Mouse (Mus musculus) naive thymus-derived CD4-positive, alpha-beta T cell, adult 2 months (primary cell): Measurements from ENCODE around the gene Ppfibp1.
"Not testable (repeated sequence)": the region's sequence is repeated elsewhere in the genome, so short reads cannot be mapped to it uniquely, and the experiment has no call there.

ENCODE experiments used
- DNase-seq: peaks from one replicate; pipeline ENCODE4 v3.0.0-alpha.2; 2011; ENCODE audit warnings: low read depth

Ppfibp1 gene

DNA sequence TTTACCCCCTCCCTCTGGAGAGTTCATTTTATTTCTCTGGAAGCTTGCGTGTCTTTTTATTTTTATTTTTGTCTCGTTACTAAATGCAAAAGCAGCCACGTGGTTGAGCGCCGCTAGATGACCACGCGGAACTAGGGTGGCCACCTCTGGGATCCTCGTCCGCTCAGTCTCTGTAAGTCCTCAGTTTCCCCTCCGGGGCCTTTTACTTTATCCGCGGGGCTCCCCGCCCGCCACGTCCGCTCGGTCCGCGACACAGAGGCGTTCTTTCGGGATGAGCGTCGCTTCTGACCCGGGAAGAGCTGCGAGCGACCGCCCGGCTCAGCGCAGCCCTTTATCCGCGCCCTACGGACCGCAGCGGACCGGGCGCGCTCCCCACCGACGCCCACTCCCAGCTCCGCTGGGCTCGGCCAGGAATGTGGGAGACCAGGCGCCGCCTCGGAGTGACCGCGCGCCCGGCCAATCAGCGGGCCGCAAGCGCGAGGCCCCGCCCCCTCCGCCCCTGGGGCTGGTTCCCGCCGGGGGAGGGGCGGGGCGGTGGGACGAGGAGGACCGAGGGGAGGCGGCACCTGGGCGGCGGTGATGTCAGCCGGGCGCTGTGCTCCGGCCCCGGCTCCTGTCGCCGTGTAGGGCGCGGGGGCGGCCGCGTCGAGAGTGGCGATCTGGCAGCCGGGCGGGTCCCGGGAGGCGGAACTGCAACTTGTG, at the start of gene Ppfibp1:
Ppfibp1 (plus strand) TSS at position 530 of the 702 bp plus-strand sequence.
- peak; percentile 89 for DNase-seq

DNA sequence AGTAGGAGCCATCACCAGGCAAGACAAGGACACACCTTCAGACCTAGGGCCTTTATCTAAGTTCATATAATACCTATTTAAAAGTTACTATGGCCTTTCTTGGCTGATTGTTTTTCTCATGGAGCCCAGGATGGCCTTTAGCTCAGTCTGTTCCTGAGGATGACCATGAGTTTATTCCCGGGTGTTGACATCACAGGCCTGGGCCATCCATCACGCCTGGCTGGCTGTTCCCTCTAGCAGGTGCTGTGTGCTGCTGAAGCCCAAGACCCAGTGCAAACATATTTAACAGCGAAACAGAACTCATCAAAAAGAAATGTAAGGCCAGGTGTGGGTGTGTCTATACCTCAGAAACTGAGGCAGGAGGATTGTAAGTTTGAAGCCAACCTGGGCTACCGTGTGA, 49.4 kb upstream of the Ppfibp1 start:
- DNase-seq, result no peak

DNA sequence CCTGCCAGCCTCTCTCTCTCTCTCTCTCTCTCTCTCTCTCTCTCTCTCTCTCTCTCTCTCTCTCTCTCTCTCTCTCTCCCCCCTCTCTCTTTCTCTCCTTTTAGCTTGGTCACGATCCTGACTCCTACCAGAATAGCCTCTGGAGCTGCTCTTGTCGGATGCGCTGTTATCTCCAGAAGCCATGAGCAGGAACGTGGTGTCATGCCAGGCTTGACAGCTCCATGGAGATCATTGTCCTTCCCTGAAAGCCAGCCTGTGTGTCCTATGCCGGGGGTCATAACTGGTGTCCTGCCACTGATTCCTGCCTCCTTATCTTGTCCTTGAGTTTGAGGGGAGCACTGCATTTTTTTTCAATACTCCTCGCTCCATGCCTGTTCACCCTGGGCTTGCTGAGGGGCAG, 43.4 kb upstream of the Ppfibp1 start:
- no peak for DNase-seq

DNA sequence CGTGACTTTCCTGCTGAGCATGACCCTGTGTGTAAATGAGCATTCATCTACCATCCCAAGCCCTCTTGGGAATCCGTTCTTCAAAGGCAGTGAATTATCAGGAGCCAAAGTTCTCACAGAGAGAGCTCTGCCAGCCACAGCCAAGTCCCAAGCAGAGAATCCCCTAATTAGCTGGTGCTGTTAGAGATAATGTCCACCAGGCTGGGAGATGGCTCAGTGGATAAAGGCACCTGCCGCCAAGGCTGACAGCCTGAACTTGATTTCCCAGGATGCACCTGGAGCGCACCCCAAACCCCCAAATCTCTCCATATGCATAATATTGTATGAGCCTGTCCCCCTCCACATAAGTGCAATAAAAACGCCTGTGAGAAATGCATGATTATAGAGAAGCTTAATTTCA, 42.9 kb upstream of the Ppfibp1 start:
- DNase-seq, result no peak

DNA sequence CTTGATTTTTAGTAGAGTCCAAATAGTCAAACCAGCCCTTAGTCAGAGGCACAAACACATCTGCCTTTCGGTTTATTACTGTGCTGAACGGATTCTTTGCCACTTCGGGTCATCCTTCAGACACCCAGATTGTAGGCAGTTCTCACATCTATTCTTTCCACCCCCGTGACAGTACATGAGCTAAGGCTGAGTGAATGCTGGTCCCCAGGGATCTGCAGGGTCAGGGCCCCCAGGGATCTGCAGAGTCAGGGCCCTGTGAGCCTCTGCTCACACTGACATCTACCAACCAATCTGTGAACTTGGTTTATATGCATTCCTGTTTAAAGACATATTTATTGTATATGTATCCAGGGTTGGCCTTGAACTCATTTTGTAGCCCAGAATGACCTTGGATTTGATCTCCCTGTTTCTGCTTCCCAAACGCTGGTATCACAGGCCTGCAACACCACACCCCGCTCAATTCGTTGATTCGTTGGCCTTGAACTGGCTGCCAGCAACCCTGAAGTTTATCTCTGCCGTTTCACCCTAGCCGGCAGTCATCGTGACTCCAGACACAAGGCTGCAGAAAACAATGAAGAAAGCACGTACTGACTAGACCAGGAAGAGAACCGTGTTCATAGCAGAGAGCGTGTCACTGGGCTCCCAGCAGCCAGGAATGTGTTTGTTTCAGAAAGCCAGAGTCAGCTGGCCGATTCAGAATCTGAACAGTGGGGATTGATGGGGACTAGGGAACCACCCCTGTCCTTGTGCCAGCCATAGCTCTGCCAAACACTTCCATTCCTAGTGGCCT, 42.1 kb upstream of the Ppfibp1 start:
- no peak for DNase-seq

DNA sequence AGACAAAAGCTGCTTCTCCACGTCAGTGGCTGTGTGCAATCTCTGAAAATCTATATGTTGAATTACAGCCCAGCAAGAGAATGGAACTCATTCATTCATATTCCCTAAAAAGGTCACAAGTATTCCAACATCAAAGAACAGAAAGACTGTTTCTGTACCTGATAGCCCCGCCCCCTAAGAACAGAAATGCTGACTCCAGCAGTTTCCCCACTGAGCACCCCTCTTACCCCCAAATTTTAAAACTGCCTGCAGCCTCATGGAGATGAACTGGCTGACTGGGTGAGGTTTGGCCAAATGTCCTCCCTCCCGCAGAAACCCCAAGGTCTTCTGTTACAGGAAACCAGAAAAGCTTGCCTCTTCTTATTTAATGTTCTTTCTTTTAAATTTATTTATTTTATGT, 40.9 kb upstream of the Ppfibp1 start:
- DNase-seq, result no peak

DNA sequence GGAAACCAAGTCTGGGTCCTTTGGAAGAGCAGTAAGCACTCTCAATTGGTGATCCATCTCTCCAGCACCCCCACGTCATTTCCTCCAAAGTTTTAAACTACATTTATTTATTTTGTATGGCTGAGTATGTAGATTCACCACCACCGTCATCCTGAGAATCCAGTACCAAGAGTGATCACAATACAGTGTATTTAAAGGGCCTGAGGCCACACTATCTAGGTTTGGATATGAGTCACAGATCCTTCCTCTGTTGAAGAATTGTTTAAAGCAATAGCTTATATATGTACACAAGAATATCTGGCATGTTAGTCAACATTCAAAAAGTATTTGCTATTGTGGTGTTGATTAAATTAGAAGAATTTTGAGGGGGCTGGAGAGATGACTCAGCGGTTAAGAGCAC, 40.0 kb upstream of the Ppfibp1 start:
- no peak for DNase-seq

DNA sequence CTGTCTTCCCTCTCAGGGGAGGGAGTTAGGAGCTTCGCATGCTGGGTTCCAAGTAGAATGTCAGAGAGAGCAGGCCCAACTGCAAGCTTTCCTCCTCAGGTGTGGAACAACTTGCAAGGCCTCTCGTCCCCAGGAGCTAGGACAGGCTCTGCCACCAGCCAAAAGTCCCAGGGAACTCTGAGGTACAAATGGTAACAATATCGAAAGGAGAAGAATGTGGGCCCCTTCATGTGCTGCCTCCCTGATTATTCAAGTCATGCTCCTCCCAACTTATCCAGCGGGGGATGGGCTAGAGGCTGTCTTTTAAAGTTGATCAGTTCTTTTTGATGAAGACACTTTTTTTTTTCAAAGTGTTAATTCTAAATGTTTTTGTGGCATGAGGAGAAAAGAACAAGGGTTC, 38.2 kb upstream of the Ppfibp1 start, which contains the start of gene Smco2:
Smco2 (plus strand) TSS at position 55 of the 400 bp plus-strand sequence.
- no peak for DNase-seq

DNA sequence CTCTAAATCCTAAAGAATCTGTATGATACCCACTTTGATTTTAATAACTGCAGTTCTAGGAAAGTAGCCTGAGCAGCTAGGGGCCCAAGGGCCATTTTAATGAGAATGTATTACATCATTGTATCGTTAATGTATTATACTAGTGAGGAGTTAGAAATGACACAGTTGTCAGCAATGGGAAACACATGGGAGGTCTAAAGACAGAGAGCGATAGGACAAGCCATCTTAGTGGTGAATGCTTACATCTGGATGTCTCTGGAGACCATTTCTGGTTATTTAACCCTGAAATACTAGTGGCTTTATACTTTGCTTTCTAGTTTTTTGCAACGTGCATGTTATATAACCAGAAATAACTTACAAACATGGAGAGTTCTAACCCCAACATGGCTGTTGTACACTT, 36.4 kb upstream of the Ppfibp1 start:
- DNase-seq, result no peak

DNA sequence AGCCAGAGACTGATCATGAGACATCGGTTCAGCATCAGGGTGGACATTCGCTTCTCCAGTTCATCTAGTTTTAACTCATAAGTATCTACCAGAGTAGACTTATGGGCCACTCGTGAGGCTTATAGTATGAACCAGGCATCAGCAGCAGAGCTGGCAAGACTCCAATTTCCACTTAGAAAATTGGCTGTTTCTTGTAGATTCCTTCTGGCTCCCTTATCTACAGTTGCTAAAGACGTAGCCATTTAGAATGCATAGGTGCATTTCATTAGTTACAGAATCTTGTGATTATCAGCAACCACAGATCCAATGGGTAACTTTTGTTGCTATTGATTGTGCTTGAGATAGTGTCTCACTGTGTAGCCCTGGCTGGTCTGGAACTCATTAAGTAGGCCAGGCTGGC, 35.5 kb upstream of the Ppfibp1 start:
- no peak for DNase-seq

DNA sequence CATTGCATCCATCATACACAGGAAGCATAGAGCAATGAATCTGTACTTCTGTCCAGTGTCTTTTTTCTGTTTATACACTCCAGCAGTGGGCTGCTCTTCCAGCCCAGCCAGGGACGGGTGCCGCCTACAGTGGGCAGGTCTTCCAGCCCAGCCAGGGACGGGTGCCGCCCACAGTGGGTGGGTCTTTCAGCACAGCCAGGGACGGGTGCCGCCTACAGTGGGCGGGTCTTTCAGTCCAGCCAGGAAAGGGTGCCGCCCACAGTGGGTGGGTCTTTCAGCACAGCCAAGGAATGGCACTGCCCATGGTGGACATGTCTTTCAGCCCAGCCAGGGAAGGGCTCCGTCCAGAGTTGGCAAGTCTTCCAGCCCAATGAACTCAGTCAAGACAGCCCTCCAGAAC, 33.1 kb upstream of the Ppfibp1 start:
- no peak for DNase-seq

DNA sequence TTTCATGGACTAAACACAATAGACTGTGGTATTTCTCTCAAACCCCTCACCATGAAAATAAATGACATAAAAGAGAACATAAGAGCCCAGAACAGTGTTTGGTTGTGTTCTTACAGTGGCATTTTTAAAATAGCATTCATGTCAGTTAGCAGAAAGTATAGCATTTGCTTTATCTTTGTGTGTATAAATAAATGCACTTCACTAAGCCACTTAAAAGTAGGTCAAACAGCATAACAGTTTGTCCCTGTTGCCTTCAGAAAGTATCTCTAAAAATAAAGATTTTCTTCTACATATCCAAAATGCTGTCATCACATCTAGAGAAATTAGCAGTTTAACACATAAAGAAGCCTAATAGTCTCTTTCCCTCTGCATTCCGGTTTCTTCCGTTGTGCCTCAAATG, 30.9 kb upstream of the Ppfibp1 start:
- DNase-seq, result no peak

DNA sequence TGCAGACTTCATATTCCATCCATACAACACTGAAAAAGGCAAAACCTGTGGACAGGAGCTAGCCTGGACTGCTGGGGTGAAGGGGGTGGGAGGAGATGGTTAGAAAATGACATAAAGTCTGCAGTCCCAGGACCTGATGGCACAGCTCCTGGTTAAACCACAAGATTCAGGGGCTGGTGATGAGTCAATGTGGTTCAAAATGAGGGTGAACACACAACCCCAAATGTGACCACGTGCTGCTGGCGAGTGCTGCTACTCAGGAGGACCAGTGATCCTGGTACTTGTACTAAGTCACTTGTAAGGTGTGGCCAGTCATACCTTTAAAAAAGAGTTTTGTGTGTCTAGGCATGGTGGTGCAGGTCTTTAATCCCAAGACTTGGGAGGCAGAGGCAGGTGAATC, 25.1 kb upstream of the Ppfibp1 start:
- DNase-seq, result no peak

DNA sequence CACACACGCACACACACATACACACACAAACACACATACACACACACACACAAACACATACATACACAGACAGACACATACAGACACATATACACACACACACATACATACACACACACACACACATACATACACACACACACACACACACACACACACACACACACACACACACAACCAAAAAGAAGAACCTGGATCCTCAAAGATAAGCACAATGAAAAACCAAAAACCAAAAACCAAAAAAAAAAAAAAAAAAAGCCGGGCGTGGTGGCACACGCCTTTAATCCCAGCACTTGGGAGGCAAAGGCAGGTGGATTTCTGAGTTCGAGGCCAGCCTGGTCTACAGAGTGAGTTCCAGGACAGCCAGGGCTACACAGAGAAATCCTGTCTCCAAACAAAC, 23.9 kb upstream of the Ppfibp1 start:
- DNase-seq, result not testable (repeated sequence)

DNA sequence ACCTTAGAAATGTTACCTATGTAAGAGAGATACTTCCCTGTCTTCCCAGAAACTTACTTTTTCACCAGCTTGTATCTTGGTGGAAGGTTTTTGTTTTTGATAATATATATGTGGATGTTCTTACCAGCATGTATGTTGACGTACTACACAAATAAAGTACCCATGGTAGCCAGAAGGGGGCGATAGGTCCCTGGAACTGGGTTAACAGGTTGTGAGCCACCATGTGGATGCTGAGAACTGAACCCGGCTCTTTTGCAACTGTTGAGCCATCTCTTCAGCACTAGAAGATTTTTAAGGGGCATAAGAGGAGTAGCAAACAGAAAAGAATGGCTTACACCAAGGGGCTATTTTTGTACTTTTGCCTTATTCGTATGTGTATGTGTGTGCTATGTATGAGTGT, 22.6 kb upstream of the Ppfibp1 start:
- no peak for DNase-seq

DNA sequence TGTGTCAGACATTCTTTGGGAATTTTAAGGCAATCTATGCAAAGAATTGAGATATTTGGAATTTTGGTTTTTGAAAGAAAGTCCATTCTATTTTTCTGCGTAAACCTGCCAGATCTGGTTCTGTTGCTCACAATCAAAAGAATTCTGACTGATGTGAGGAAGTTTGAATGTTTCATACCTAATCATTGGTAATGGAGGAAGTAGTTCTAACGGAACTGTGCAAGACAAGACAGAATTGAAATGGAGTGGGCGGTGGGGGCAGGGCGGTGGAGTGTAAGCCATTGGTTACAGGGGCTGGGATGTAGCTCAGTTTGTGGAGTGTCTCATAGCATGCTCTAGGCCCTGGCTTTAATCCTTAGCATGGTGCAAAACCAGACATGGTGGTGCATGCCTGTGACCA, 16.3 kb upstream of the Ppfibp1 start:
- DNase-seq, result no peak

DNA sequence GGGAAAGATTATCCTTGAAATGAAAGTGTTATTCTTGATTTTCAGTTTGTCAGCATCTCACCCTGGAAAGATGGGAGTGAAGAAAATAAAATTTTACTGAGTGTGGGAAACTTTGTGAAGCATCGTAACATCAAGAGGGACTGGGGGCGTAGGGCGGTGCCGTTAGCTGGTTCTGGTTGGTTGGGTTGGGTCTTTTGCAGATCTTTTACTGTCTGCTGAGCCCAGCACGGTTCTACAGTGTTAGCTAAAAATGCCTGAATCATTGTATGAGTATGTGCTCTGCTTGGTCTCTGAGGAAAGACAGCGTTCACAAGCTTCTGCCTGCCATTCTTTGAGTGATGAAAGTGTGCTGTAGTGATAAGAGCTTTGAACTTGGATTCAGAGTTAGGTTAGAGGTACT, 13.9 kb upstream of the Ppfibp1 start:
- no peak for DNase-seq

DNA sequence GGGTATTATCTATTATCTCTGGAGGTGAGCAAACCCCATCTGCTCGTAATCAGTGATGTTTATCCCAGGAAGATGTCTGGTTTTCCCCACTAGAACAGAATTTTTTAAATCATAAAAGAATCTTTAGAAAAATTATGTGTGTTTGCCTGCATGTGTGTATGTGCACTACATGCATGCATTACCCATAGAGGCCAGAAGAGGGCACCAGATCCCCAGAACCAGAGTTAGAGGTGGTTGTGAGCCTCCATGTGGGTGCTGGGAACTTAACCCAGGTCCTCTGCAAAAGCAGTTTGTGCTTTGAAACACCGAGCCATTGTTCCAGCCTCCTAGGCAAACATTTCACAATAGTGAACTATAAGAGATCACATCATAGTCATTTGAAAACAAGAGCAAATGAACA, 11.5 kb upstream of the Ppfibp1 start:
- DNase-seq, result no peak

DNA sequence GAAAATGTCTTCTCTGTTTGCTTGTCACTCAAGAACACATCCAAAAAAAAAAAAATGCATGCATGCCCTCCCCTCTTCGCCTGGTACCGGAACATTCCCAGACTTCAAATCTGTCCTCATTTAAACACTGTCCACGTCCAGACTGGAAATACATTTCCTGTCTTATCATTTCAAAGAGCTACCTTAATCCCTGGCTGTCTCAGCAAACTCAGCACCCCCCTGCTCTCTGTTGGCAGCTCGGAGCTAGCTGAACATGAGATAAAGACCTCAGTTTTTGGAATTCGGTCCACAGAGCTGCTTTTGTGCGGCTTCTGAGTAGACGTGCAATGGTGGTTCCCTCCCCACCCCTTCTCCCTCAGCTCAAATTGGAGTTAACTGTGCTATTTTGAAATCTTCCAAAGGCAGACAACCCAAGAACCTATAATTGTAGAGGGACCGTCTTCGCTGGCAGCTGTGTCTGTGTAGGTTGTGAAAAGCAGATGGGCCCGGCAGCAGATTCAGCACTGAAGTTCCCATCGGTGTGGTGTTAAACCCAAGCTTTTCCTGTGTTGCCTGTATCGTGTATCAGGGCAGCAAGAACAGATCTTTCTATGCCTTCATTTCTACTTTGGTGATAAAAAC, 10.8 kb upstream of the Ppfibp1 start:
- no peak for DNase-seq

DNA sequence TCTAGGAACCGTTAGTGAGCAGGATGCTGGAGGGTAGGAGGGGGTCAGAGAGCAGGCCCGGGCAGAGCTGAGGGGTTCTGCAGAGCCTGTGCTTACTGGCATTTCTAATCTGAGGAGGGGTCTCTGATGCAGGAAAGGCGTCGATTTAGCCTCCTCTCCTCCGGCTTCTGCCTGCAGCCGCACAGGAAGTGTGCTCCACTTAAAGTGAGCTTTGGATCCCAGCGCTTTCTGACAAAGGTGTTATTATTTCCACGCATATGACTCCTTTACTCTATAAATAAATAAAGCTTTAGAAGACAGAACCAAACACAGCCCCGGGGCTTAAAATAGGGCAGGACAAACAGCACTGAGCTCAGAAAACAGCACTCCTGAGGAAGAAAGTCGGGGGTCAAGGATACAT, 9.4 kb upstream of the Ppfibp1 start:
- DNase-seq, result no peak

DNA sequence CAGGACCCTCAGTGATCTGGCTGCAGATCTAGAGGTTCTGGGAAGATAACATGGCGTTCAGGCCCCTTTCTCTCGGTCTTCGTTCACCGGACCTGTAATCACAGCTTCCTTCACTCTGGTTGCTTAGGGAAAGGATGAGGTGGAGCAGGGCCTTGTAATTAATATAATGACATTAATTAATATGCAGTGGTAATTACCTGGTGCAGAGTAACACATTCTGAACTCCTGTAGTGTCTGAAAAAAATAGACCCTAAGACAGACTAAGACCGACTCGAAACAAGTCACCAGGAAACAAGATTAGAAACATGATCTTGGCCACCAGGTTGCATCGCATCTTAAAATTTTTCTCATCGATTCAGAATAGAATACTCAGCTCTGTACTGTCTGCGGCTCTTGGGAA, 8.4 kb upstream of the Ppfibp1 start:
- no peak for DNase-seq

DNA sequence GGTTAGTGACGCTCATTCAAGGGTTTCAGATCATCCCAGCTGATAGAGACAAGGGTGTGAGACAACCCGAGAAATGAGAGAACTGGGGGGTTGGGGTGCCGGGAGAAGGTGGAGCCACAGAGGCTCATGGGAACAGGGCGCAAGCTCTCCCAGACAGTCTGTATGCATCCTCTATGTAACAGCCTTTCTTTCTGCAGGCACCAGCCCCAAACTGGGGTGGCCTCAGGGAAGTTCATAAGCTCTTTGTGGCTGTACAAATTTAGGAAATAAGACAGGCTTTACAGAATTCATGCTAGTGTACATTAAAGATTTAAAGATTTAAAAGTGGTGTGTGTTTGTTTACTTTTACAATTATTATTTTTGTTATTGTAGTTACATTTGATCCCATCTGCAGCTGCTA, 8.0 kb upstream of the Ppfibp1 start:
- DNase-seq, result no peak
